Mouse (Mus musculus) G1E (cell line): ENCODE measurements around the gene Gm5460.

Experiments used
- CTCF ChIP-seq: IDR thresholded peaks from 2 replicates; pipeline ENCODE4 v1.5.1; 2012; ENCODE audit warnings: low read depth, low read length, inconsistent platforms, mixed read lengths
- GATA1 ChIP-seq: IDR thresholded peaks from 2 replicates; pipeline ENCODE4 v1.6.1; 2012; ENCODE audit warnings: borderline replicate concordance, low read length, inconsistent platforms, mixed read lengths
- GATA2 ChIP-seq: IDR thresholded peaks from 2 replicates; pipeline ENCODE4 v1.6.1; 2012; ENCODE audit warnings: low read depth, low read length, inconsistent platforms, borderline replicate concordance
- POLR2AphosphoS5 ChIP-seq: IDR thresholded peaks from 2 replicates; pipeline ENCODE4 v1.6.1; 2012; ENCODE audit warnings: low read depth, low read length, inconsistent platforms; ENCODE audit not compliant: insufficient replicate concordance

DNA sequence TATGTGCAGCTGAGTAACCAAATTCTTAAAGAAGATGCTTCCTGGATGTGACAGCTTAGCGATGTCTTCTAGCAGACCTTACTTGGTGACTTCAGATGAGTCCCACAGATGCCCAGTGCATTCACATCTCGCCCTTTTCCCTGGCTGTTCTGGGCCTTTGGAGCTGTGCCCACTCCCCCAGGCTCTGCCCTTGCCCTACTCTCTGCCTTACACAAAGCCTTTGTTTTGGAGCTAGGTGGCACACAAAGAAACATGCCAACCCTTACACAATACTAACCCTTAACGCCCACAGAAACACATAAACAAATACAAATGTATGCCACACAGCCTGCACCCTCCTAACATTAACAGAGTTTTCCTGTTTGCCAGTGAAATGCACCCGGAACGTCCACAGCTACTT is 79.6 kb downstream of the Gm5460 start:
- TF ChIP-seq GATA1: no peak
- TF ChIP-seq CTCF: no peak
- no peak for TF ChIP-seq GATA2
- TF ChIP-seq POLR2AphosphoS5: no peak
